Mouse (Mus musculus): ENCODE data around the gene Arhgap45.

DNA sequence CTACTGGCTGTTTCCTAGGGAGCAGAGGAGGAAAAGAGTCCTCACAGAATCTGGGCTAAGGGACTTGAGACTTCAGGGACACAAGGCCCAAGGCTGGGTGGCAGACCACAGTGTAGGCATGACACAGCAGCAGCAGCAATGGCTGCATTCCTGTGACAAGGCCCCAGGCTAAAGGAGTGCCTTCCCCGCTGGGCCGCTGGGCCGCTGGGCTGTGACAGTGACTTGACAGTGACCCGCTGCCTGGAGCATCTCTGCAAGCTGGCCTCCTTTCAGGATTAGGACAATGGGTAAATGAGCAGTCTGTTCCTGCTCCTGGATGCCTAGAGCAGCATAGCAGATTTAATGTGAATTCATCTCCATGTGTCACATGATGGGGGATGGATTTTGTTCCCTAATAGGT, 27.6 kb downstream of the Arhgap45 start:
- TF ChIP-seq CTCF (IDR thresholded peaks at IDR 0.05; ENCODE audit: control insufficient read depth, insufficient read depth, insufficient read length) (no peak), MYOG (IDR thresholded peaks at IDR 0.05; ENCODE audit: control insufficient read depth, extremely low read depth, insufficient read length) (no peak), MYOD1 (IDR thresholded peaks at IDR 0.05; ENCODE audit: control insufficient read depth, insufficient read length, low read depth) (no peak), MAX (IDR thresholded peaks at IDR 0.05) (no peak)

Data from C2C12 (cell line).